Mouse (Mus musculus) myocyte (in vitro differentiated cells): Measurements from ENCODE around the gene Nfkbia.

Source experiments
- E2F4 ChIP-seq: IDR thresholded peaks from one replicate; pipeline ENCODE4 v1.6.1; 2011; ENCODE audit warnings: mild to moderate bottlenecking, control low read depth, moderate library complexity; ENCODE audit not compliant: insufficient read depth
- MAX ChIP-seq: IDR thresholded peaks from one replicate; pipeline ENCODE4 v1.6.1; 2011; ENCODE audit warnings: low read depth, mild to moderate bottlenecking, control low read depth
- POLR2A ChIP-seq: IDR thresholded peaks from one replicate; pipeline ENCODE4 v1.6.1; 2011; ENCODE audit warnings: low read depth, mild to moderate bottlenecking, control low read depth, moderate library complexity; ENCODE audit not compliant: insufficient read length
- POLR2AphosphoS2 ChIP-seq: IDR thresholded peaks from one replicate; pipeline ENCODE4 v1.6.1; 2011; ENCODE audit warnings: low read depth, control low read depth; ENCODE audit not compliant: insufficient read length
- TCF3 ChIP-seq: IDR thresholded peaks from one replicate; pipeline ENCODE4 v1.6.1; 2011; ENCODE audit warnings: low read depth, control low read depth; ENCODE audit not compliant: insufficient read length

- TF ChIP-seq TCF3: no peak
- TF ChIP-seq POLR2AphosphoS2: no peak
- TF ChIP-seq POLR2A: no peak
- TF ChIP-seq MAX: no peak
- no peak for TF ChIP-seq E2F4
These were observed 45.1 kb downstream of the Nfkbia start for GRCm38 (mm10) chr12:55447396-55447760.
